Mouse (Mus musculus): Measurements from ENCODE around the gene Med7.

Med7 gene

DNA sequence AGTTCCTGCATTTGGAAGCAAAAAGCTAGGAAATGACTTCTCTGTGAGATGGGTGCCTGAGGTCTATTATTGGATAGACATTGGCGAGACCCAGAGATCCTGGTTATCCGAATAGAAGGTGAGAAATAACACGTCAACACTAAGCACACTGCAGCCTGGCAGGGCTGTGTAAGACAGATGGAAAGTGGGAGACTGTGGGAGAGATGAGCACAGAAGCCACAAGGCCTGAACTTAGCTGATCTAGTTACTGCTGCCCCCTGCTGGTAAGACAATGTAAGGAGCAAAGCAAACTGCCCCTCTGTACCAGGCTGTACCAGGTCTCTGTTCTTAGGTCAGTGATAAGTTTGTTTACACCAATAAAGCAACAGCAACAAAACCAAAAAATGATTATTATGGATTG lies 5.6 kb upstream of the Med7 start:
- peak; percentile 88 to 89 for DNase-seq

- DNase-seq = no peak
Observed at GRCm38 (mm10) chr11:46435363-46435762, 1.4 kb upstream of the Med7 start.

DNA sequence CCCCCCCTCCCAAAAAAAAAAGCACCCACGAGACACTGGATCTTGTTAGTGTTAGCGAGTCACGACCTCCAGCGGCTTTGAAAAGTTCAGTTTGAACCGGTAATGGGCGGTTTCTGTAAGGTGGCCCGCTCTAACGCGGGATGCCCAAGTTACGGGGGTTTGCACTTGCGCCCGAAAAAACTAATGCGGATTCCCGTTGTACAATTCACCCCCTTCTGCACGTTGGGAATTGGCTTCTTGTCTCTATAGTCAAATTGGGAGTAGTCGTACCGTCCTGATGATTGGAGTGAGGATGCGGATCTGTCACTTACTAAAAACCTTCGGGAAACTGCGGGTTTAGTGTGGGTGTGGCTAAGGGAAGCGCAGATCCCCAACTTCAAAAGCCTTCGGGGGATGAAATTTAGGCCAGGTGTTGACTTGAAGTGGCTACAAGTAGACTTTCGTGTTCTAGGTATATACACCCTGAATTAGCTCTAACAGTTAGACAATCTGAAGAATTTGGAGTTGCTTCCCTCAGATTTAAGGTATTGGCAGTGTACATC lies 805 bp downstream of the Med7 start:
- peak in 1 of 2 experiments; percentile 63 for DNase-seq

DNA sequence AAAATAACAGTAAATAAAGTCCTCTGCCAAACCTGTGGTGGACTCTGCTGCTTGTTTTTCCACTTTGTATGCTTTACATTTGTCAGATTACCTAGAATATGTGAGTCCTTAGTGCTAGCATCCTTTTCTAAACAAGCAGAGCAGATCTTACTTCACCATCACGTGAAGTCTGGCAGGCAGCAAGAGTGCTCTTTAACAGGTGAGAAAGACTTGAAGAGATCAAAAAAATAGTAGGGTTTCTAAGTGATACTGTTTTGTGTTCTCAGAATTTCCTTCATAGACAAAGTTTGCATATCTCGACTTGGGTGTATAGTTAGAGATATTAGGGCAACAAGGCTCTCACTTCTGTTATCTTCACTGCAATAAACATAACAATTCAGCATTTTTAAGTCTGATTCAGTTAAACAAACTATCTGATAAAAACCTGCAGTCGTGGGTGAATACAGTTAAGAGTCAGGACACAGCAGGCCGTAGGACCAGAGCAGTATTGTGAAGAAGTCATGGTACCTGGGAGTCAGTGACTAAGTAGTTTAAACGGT lies 2.3 kb downstream of the Med7 start:
- DNase-seq = no peak

DNA sequence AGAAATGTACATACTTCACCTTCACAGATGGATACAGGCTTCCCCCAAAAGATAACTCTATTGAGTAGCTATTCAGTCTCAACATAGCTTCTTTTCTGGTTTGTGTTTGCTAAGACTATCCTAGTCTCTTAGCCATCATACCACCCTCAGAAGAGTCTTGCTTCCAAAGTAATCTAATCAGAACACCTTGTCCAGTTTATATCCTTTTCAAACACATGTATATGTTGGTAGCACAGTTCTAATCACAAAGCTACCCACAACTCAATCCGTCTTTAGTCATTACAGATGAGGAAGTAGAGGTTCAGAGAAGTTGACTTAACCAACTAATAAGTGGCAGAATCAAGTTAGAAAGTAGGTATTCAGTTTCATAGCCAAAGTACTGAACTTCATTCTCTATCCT lies 5.0 kb downstream of the Med7 start:
- no peak for DNase-seq

DNA sequence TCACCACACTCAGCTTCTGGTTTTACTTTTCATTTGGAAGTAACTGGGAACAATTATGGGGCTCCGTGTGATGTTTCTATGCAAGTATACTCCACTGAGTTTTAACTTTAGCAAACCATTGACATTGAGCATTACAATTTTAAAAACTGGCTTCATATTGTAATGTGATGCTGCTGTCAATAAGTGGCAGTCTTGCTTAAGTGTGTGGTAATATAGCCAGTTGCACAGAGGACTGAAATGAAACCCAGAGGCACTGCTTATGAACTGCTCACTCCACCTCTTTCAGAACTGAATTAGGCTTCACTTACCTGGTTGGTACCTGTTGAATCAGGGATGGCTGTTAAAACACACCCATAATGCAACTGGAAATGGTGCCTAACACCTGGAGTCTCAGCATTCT lies 6.4 kb downstream of the Med7 start:
- DNase-seq = peak in 1 of 2 experiments; percentile 14

GRCm38 (mm10) chr11:46443979-46444378 lies 7.3 kb downstream of the Med7 start:
- DNase-seq = no peak

DNA sequence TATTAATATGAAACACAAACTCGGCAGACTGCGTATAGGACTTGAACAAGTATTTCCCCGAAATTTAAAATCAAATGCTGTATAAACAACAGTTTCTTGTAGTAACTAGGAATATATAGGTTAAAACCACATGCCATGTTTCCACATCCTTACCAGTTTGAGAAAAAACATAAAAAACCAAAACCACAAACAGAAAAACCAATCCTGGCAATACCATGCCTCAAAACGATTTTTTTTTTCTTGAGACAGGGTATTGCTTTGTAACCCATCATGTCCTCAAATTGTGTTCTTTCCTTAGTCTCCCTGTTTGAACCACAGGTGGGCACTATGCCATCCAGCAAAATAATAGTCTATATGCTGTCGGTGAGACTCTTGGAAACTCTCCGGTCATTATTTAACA lies 9.4 kb downstream of the Med7 start:
- no peak for DNase-seq

- peak; percentile 48 to 51 for DNase-seq
Observed at GRCm38 (mm10) chr11:46447644-46448484, 11.1 kb downstream of the Med7 start.

DNA sequence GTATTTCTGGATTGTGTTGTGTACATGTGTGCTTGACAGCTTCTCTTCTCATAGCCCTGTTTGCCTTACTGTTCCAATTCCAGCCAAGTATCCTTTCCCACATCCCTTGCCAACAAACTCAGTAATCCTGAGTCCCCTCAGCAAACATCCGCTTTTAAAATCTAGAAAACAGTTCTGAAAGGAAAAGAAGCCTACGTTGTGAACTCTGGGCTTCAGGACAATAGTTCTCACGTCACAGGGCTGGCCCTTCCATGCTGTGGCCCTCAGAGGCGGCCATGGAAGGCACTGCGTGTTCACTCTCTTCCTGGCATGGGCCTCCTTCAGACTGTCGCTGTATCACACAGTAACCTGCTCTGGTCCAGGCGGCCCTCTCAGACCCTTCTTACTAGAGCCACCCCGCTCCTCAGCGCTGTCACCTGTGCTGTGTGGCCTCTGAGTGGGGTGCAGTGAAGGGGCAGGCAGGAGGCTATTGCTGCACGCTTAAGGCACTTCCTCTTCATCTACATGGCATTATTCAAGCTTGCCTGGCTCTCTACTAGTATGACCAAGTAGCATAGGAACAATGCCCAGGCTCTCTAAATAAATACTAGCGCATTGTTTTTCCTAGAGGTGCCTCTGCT lies 12.8 kb downstream of the Med7 start:
- peak; percentile 19 to 24 for DNase-seq

DNA sequence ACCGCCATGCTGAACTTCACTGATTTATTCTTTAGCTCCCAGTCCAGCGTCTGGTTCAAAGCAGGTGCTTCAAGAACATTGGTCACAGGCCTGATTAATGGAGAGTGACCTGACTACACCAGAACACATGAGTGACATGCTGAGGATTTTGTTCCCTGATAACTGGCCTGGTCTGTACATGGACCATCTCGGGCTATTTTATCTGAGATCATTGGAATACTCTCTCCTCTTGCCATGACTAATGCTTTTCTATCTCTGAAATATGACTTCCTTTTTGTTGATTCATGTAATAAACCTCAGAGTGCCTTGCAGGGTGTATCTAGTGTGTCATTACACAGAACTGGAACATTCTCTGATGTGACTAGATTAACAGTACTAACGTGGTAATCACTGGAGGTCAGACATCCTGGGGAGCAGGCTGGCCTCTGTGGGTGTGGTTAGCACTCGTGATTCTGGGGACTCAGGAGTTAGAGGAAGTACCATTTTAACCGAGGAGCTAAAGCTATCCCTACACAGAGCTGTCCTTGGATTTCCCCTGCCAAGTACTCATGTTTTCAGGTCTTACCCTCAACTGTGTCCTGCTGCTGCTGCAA lies 17.8 kb downstream of the Med7 start, which contains the start of gene Havcr2:
Gene Havcr2 (plus strand): TSS at position 483 of the 593 bp plus-strand sequence.
- no peak for DNase-seq

GRCm38 (mm10) chr11:46459960-46460359 lies 23.2 kb downstream of the Med7 start:
- no peak for DNase-seq

DNA sequence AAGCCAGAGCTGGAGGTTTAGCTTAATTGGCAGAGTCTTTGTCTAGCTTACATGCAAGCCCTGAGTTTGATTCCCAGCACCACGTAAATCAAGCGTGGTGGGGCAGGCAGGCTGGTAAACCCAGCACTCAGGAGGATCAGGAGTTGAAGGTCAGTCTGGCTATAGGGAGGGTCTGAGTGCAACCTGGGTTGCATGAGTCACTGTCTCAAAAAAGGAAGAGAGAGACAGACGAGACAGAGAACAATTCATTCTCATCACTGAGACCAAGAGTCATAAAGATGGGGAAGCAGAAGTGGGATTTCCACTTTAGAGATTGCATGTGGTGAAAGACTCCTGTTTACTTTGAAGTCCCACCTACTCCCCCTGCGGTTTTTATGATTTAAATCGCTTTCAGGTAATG lies 24.6 kb downstream of the Med7 start:
- no peak for DNase-seq

- DNase-seq = no peak
Observed at GRCm38 (mm10) chr11:46461931-46462330, 25.2 kb downstream of the Med7 start.

DNA sequence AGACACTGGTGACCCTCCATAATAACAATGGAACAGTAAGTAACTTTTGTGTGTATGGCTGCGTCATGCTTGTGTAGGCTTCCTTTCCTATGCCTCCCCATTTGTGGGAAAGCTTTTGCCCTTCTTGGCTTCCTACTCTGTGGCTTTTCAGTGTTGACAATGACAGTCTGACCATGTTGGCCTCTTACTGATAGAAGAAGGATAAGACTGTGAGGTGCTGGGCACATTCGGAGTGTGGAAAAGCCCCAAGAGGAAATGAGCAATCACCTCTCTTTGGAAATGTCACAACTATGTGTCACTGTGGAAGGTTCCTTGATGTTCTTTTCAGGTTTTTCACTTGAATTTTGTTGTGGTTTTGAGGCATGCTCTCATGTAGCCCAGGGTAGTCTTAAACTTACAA lies 30.2 kb downstream of the Med7 start:
- no peak for DNase-seq

DNA sequence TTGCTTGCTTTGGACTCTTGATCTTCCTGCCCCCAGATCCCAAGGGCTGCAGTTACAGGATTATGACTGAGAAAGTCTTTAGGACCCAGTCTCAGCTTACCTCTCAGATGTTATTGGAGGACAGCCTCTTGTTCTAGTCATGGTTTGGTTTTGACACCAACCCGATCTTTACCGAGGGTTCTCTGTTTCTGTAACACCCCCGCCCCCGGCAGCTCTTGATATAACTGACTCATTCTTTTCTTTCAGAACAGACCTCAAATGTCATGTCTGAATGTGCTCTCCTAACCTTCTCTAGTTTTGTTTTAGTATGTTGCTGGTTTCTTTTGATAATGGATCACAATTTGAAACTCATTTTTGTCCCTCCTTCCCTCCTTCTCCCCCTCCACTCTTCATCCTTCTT lies 37.5 kb downstream of the Med7 start:
- no peak for DNase-seq

GRCm38 (mm10) chr11:46479311-46479710 lies 42.6 kb downstream of the Med7 start:
- DNase-seq = no peak

GRCm38 (mm10) chr11:46480517-46480916 lies 43.8 kb downstream of the Med7 start:
- peak in 1 of 2 experiments; percentile 6 for DNase-seq

- no peak for DNase-seq
Observed at GRCm38 (mm10) chr11:46488231-46488630, 51.5 kb downstream of the Med7 start.

GRCm38 (mm10) chr11:46488650-46489049 lies 51.9 kb downstream of the Med7 start:
- DNase-seq = no peak

All from B cell, adult 2 months (primary cell).